Mouse (Mus musculus): ENCODE measurements at regions not wholly inside any gene's neighbourhood (a gene's known extent, or its start where the extent isn't known, plus 50 kb on each side); places are given as distances from the start of the nearest gene placed in this dataset.
"Not testable (repeated sequence)": the region's sequence is repeated elsewhere in the genome, so short reads cannot be mapped to it uniquely, and the experiment has no call there.

- no peak for DNase-seq (ENCODE audit: low read depth)
- TF ChIP-seq CTCF (IDR thresholded peaks at IDR 0.05; ENCODE audit: borderline replicate concordance, extremely low read depth, insufficient read depth, insufficient read length) (no peak), POLR2A (IDR thresholded peaks at IDR 0.05; ENCODE audit: borderline replicate concordance, extremely low read depth, insufficient read depth, insufficient read length, poor library complexity, severe bottlenecking) (no peak)
Measured at GRCm38 (mm10) chr10:69001654-69002435, 149.4 kb upstream of the Rhobtb1 start.

GRCm38 (mm10) chr10:69005199-69005872 lies 145.9 kb upstream of the Rhobtb1 start:
- TF ChIP-seq POLR2A (IDR thresholded peaks at IDR 0.05; ENCODE audit: borderline replicate concordance, extremely low read depth, insufficient read depth, insufficient read length, poor library complexity, severe bottlenecking) (no peak), CTCF (IDR thresholded peaks at IDR 0.05; ENCODE audit: borderline replicate concordance, extremely low read depth, insufficient read depth, insufficient read length) (peak; percentile 93)
- DNase-seq (ENCODE audit: low read depth), result peak; percentile 78

- DNase-seq (ENCODE audit: low read depth), result not testable (repeated sequence)
Measured at GRCm38 (mm10) chr10:69008679-69009078, 142.6 kb upstream of the Rhobtb1 start.

GRCm38 (mm10) chr10:69020811-69021743 lies 130.2 kb upstream of the Rhobtb1 start:
- peak; percentile 71 for DNase-seq (ENCODE audit: low read depth)
- TF ChIP-seq CTCF (IDR thresholded peaks at IDR 0.05; ENCODE audit: borderline replicate concordance, extremely low read depth, insufficient read depth, insufficient read length), result no peak
- TF ChIP-seq POLR2A (IDR thresholded peaks at IDR 0.05; ENCODE audit: borderline replicate concordance, extremely low read depth, insufficient read depth, insufficient read length, poor library complexity, severe bottlenecking), result no peak

- TF ChIP-seq CTCF (IDR thresholded peaks at IDR 0.05; ENCODE audit: borderline replicate concordance, extremely low read depth, insufficient read depth, insufficient read length) (no peak), POLR2A (IDR thresholded peaks at IDR 0.05; ENCODE audit: borderline replicate concordance, extremely low read depth, insufficient read depth, insufficient read length, poor library complexity, severe bottlenecking) (no peak)
- DNase-seq (ENCODE audit: low read depth), result no peak
Measured at GRCm38 (mm10) chr10:69033410-69033809, 117.8 kb upstream of the Rhobtb1 start.

- DNase-seq (ENCODE audit: low read depth), result no peak
- no peak for TF ChIP-seq POLR2A (IDR thresholded peaks at IDR 0.05; ENCODE audit: borderline replicate concordance, extremely low read depth, insufficient read depth, insufficient read length, poor library complexity, severe bottlenecking)
- no peak for TF ChIP-seq CTCF (IDR thresholded peaks at IDR 0.05; ENCODE audit: borderline replicate concordance, extremely low read depth, insufficient read depth, insufficient read length)
Measured at GRCm38 (mm10) chr10:69034390-69035120, 116.7 kb upstream of the Rhobtb1 start.

- DNase-seq (ENCODE audit: low read depth), result not testable (repeated sequence)
Measured at GRCm38 (mm10) chr10:69035536-69035935, 115.7 kb upstream of the Rhobtb1 start.

- TF ChIP-seq CTCF (IDR thresholded peaks at IDR 0.05; ENCODE audit: borderline replicate concordance, extremely low read depth, insufficient read depth, insufficient read length), result no peak
- TF ChIP-seq POLR2A (IDR thresholded peaks at IDR 0.05; ENCODE audit: borderline replicate concordance, extremely low read depth, insufficient read depth, insufficient read length, poor library complexity, severe bottlenecking), result no peak
- no peak for DNase-seq (ENCODE audit: low read depth)
Measured at GRCm38 (mm10) chr10:69036096-69036495, 115.1 kb upstream of the Rhobtb1 start.

GRCm38 (mm10) chr10:69044171-69044651 lies 107.0 kb upstream of the Rhobtb1 start:
- peak; percentile 85 for DNase-seq (ENCODE audit: low read depth)
- TF ChIP-seq CTCF (IDR thresholded peaks at IDR 0.05; ENCODE audit: borderline replicate concordance, extremely low read depth, insufficient read depth, insufficient read length) (no peak), POLR2A (IDR thresholded peaks at IDR 0.05; ENCODE audit: borderline replicate concordance, extremely low read depth, insufficient read depth, insufficient read length, poor library complexity, severe bottlenecking) (no peak)

- peak; percentile 28 for DNase-seq (ENCODE audit: low read depth)
- TF ChIP-seq CTCF (IDR thresholded peaks at IDR 0.05; ENCODE audit: borderline replicate concordance, extremely low read depth, insufficient read depth, insufficient read length) (no peak), POLR2A (IDR thresholded peaks at IDR 0.05; ENCODE audit: borderline replicate concordance, extremely low read depth, insufficient read depth, insufficient read length, poor library complexity, severe bottlenecking) (no peak)
Measured at GRCm38 (mm10) chr10:69045275-69045674, 106.0 kb upstream of the Rhobtb1 start.
